Mouse (Mus musculus) erythroblast, adult 5-6 weeks (primary cell): Measurements from ENCODE around the gene 4930433I11Rik. TPM values are rescaled to one million over a fixed set of nuclear protein-coding genes. Genes with fewer than 3 reads are reported as not detected.
"Not testable (repeated sequence)": the region's sequence is repeated elsewhere in the genome, so short reads cannot be mapped to it uniquely, and the experiment has no call there.

Experiments
- ATAC-seq: replicated peaks from 2 replicates; pipeline ENCODE4 v1.8.0; 2016; ENCODE audit warnings: moderate number of reproducible peaks, mild to moderate bottlenecking, moderate TSS enrichment, inconsistent platforms; ENCODE audit not compliant: poor library complexity, low FRiP score, severe bottlenecking
- total RNA-seq, 2 experiments: library from RNA; stranded (forward) in 1 of 2; stranded (reverse) in 1 of 2; fragments of 150-400 nt in 1 of 2; fragments of 200-764, 138-1000 nt in 1 of 2; gene quantifications; 2 replicates each; pipeline versions ENCODE4 v1.2.3 to v1.2.4; 2015 to 2017; ENCODE audit warnings: low replicate concordance in 2 of 2

4930433I11Rik gene
- total RNA-seq (2015; ENCODE audit: low replicate concordance) (not detected in 2 replicates), total RNA-seq (2017; ENCODE audit: low replicate concordance) (not detected in 2 replicates)

DNA sequence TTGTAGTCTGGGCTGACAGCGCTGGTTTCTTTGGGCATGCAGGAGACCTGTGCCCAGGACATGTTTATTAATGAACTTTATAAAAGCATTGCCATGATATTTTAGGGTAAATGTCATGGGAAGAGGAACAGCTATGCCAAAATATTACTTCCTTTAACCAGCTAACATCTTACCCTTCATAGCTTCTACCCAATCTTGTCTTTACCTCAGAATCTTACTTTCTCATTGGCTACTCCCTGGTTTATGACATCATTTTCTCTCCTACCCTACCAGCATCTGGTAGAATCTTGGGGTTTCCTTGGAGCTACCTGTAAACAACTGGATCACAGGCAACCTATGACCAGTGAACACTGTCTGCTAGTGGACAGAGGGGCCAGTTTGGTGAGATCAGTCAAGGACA is at the start of gene 4930433I11Rik:
Gene 4930433I11Rik, plus strand, starts transcription at position 301 of the 400 bp plus-strand sequence.
- ATAC-seq: no peak

DNA sequence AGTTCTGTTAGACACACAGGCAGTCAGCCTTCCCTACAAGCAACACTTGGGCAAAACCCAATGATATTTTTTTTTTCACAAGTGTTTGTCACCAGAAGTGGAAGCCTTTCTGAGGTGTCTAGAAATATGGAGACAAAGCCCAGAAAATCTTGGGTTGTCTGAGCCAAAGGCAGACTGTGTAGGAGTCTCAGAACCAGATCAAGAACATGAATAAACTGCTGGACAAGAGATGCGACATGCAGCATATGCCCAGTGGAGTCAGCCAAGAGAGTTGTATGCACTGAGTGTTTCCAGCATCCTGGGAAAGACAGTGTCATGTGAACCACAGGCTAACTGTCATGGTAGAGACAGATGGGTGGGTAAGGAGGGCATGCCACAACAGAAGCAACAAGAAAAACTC is 48.0 kb upstream of the 4930433I11Rik start:
- ATAC-seq: no peak

DNA sequence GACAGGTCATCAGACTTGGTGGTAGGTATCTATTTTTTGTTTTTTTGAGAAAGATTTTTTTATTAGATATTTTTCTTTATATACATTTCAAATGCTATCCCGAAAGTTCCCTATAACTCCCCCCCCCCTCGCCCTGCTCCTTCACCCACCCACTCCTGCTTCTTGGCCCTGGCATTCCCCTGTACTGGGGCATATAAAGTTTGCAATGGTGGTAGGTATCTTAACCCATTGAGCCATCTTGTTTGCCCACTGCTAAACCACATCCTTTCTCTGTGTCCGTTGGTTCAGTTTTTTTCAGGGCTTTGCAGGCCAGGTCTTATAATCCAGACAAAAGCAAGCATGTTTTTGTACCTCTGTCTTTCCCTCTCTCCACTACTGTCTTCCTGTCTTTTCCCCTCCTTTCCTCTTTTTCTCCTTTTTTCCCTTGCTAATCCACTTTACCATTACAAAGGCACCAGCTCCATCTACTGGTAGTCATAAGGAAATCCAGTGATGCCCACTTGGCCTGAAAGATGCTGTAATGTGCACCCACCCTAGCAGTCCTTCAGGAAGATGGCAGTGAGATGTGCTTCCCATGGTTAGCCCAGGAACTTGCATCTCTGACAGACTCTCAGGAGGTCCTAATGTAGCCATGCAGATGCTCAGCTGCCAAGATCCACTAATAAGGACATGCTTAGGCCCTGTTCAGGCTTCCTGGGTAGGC is 45.0 kb upstream of the 4930433I11Rik start:
- ATAC-seq: no peak

DNA sequence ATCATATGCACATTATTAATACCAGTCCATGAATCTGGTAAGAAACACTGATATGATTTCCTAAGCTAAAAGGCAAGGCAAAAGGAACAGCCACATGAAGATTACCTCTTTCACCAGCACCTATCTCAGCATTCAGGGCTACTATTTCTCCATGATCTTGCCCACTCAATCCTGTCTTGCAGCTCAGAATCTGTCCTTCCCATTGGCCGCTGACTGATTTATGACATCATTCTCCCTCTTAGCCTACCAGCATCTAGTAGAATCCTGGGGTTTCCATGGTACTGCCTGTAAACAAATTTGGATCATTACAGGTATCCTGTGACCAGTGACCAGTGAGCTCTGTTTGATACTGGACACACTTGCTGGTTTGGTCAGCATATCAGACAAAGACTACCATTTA is 45.1 kb downstream of the 4930433I11Rik start, which contains the start of gene Gm4884:
Gene Gm4884, plus strand, starts transcription at position 301 of the 400 bp plus-strand sequence.
- ATAC-seq: not testable (repeated sequence)

DNA sequence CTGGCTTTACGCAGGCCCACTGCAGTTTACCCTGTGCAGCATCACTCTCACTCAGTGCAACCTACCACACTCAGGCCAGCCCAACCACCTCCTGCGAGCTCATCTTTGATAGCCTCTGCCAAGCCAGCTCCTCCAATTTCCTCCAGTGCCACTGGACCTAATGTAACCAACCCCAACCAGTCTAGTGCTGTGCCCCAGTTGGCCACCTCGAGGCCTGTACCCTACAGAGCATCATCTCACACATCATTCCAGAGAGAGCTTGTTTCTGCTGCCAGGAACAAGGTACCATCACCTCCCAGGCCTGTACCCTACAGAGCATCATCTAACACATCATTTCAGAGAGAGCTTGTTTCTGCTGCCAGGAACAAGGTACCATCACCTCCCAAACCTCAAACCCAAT is 56.7 kb downstream of the 4930433I11Rik start:
- ATAC-seq: not testable (repeated sequence)

Other genes starting within 250 kb of the 4930433I11Rik start
- gene Vstm2b, start 89.2 kb upstream of the 4930433I11Rik start, total RNA-seq (2015; ENCODE audit: low replicate concordance): not detected in 2 replicates
- not detected in 2 replicates for gene Vstm2b, start 89.2 kb upstream of the 4930433I11Rik start, total RNA-seq (2017; ENCODE audit: low replicate concordance)
- not detected in 2 replicates for gene Gm4884, start 45.2 kb downstream of the 4930433I11Rik start, total RNA-seq (2015; ENCODE audit: low replicate concordance)
- not detected in 2 replicates for gene Gm4884, start 45.2 kb downstream of the 4930433I11Rik start, total RNA-seq (2017; ENCODE audit: low replicate concordance)
- gene Gm5592, start 166.3 kb downstream of the 4930433I11Rik start, total RNA-seq (2015; ENCODE audit: low replicate concordance): not detected in 2 replicates
- not detected in 2 replicates for gene Gm5592, start 166.3 kb downstream of the 4930433I11Rik start, total RNA-seq (2017; ENCODE audit: low replicate concordance)